Mouse (Mus musculus) CH12F3 (cell line): ENCODE results near the gene Nup54.

Experiments
- in situ Hi-C: fragments of 300-500 bp; cut with MboI; formaldehyde crosslinking; loops from 2 replicates; pipeline ENCODE4 v1.14.3; 2020; ENCODE audit warnings: low sequenced_read_pairs

Nup54 gene

DNA sequence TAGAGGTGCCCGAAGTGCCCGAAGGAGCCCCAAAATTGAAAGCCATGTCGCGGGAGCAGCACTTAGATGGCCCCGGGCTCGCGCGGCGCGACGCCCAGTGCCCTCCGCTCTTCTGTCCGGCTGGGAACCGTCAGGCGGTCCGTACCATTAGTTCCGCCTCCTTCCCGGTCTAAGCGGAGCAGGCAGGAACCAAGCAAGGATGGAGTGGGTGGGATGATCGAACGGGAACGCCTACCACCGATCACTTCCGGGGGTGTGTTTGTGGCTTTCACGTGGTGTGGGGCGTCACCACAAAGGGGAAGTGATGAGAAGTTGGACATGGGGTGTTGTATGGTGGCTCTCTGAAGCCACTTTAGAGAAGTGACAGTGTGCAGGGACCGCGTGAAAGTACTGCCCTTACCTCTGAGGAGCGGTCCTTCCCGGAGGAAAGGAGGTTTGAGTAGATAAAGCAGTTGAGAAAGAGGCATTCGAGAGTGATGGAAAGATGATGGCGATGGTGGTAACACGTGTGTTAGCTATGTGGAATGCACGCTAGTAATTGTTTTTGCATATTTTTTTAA is at the start of gene Nup54:
Gene Nup54 (minus strand): TSS at position 195 of the 560 bp plus-strand sequence.
- in situ Hi-C loops, result no loop called here

DNA sequence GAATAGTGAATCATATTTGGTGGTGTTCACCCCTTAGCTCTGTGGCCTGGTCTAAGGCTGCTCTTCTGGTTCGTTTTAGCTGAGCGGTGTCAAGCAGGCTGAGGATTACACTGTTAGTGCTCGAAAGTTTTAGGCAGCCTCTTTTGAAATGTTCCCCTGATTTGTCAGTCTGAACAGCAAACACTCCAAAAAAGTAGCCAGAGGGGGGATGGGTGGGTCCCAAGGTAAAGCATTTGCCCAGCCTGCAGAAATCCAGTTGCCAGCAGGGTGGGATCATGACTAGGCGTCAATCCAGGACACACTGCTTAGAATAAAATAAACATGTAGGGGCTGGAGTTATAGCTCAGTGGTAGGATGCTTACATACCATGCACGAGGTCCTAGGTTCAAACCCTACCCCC is 37.8 kb upstream of the Nup54 start:
- in situ Hi-C loops, result no loop called here

DNA sequence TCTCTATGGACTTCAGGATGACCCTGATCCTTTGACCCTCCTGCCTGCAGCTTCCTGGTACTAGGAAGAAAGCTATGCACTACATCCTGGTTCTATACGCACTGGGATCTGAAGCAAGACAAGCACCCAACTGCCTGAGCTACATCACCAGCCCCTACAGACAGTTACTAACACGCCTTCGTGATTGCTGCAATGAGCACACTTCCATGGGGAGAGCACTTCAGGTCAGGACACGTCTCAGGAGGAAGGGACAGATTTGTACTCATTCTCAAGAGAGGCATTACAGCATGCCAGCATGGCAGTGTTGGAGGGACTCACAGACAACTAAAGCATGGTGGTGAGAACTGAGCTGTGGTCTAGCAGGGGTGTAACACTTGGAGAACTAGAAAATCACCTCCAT is 36.5 kb upstream of the Nup54 start:
- in situ Hi-C loops, result no loop called here

DNA sequence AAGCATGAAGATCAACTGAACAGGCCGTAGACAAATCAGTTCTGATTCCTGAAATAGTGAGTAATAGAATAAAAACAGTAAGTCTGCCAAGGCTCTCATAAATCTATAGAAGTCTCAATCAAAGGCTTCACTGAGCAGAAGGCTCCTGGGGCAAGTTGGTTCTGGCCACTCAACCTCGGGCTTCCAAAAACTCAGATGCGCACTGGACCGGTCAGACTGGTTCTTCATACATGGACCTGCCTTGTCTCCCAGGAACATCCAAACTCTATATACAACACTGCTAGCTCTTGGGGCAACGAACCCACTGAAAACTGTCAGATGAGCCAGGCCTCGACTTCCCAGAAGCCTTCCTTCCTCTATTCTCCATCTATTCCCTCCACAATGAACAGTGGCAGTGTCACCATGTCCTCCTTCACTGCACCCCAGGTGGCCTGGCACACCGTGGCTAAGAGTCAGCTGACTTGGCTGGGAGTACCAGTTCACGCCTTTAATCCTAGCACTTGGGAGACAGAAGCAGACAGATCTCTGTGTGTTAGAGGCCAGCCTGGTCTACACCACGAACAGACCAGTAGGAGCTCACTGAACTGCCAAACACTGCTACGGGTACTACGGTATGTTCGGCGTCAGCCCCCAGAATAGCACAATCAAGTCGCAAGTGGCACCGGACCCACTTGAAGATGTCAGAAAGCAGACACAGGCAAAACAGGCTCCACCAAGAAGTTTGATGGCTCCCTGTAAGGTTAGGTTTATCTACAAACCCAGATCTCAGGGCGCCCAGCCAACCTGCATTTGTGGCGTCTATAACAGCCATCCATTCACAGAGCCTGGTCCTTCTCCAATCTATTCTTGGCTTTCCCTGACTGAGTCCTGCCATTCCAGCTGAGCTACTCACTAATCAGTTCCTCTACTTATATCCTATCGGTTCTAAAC is 34.4 kb upstream of the Nup54 start:
- in situ Hi-C loops, result loop anchor here (10.0 kb wide), 2 partner anchors 85 to 185 kb away; partner anchors contain the start of gene Fam47e

DNA sequence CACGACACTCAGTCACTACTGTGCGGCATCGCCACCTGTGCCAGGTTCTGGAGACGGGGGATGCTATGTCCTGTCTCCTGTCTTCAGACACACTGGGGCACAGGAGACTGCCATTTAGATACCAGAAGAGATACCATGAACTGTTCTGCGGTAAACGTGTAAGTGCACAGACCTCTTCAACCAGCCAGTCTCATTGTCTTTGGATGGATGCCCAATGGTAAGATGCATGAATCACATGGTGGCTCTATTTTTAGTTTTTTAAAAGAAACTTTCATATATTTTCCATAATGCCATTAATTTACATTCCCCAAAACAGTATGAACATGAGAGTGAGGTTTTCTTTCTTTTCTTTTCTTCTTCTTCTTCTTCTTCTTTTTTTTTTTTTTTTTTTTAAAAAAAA is 33.2 kb upstream of the Nup54 start:
- in situ Hi-C loops, result loop anchor here (10.0 kb wide), 2 partner anchors 87 to 187 kb away; partner anchors contain the start of gene Fam47e

DNA sequence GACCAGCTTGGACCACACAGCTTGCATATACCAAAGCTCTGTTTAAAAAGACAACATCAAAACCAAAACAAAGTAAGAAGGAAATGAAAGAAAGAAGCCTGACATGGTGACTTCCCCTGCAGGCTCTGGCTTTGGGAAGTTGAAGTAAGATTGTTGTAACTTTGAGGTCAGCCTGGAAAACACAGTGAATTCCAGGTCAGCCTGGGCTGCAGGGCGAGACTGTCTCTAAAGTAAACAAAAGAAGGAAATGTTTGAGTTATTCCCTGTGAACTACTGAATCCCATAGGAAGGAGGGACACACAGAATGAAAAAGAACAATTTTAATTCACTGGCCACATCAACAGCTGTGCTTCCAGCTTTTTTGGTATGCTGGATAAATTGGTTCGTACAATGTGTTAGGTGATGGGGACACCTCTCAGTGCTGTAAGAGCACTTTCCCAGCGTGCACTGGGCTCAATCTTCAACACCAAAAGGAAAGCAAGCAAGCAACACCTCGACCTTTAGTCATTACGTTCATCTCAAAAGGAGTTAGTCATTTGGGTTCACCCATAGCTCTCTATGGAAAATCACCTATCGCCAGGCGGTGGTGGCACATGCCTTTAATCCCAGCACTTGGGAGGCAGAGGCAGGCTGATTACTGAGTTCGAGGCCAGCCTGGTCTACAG is 32.2 kb upstream of the Nup54 start:
- in situ Hi-C loops, result loop anchor here (10.0 kb wide), 2 partner anchors 88 to 188 kb away; partner anchors contain the start of gene Fam47e

DNA sequence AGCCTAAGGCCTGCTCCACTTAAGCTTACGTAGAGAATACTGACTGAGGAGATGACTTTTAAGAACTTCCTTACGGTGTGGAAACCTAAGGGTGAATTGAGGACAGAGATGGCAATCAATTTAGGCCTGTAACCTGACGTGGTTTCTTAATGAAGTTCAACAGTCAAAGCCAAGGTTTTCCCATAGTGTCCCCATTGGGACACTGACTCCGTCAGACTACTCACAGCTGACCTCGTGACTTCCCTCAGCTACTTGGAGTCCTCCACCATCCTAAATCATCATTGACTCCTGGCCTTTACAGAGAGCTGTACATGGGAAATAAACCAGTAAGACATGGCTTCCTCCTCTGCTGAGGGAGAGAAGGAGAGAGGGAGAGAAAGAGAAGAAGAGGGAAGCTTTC is 30.5 kb upstream of the Nup54 start:
- in situ Hi-C loops, result loop anchor here (10.0 kb wide), 2 partner anchors 89 to 189 kb away; partner anchors contain the start of gene Fam47e

DNA sequence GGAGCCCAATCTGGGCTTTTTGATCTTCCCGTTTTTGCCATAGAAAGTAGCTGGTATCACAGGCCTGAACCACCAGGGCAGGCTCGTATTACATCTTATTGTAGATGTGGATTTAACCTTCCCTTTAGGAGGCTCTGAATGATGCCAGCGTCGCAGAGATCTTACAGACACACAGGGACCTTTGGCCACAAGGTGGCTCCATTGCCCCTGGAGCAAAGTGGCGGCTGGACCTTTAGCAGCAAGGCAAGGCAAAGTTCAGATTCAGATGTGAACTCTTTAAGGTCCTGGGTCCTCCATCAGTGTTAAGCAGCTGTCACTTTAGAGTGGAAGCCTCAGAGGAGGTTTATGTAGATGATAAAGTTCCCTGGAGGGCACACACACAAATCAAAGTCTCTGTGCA is 26.3 kb upstream of the Nup54 start:
- in situ Hi-C loops, result loop anchor here (5.0 to 10.0 kb wide), 3 partner anchors 41 to 193 kb away; partner anchors contain the start of gene Fam47e

DNA sequence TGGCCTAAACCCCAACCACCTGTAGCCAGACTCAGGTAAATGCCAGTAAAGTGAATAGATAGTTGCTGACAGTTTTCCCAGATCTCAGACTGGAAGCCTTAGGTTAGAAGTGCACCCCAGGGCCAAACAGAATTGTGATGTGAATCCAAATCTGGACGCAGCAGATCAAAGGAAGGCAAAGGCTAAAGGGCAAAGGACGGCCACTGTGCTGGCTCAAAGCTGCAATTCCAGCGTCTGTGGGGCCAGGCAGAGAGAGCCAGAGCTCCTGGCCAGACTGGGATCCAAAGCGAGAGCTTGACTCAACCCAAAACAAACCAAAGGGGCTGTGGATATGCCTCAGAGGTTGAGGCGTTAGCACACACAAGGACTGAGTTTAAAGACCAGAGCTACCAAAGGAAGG is 23.7 kb upstream of the Nup54 start:
- in situ Hi-C loops, result no loop called here

DNA sequence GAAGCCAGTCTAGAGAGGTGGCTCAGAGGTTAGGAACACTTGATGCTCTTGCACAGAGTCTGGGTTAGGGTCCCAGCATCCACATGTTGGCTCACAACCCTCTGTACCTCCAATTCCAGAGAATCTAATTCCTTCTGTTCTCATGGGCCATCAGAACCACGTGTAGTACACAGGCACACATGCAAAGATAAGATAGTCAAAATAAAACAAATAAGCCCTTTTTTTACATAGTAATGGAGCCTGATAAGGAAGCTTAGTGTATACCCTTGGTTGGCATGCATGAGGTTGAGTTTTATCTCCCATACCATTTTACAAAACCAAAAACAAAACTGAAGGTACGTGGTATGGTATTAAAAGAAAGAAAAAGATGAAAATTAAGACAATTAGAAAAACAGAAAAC is 22.4 kb upstream of the Nup54 start:
- in situ Hi-C loops, result no loop called here

DNA sequence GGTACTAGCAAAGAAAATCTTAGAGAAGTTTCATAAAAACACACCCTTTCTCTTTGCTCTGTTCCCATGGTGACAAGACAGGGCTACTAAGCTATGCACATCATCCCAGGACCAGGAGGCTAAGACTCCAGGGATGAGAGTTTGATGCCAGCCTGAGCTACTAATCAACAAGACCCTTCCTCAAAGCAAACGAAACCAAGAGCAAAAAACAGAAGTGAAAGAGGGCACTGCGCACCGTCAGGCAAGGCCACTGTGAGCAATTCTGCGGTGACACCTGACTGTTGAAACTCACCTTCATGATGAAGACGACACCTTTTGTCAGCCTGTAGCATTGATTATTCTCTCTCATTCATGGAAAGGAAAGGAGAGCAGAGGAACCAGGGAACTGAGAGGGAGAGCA is 17.9 kb upstream of the Nup54 start:
- in situ Hi-C loops, result no loop called here

DNA sequence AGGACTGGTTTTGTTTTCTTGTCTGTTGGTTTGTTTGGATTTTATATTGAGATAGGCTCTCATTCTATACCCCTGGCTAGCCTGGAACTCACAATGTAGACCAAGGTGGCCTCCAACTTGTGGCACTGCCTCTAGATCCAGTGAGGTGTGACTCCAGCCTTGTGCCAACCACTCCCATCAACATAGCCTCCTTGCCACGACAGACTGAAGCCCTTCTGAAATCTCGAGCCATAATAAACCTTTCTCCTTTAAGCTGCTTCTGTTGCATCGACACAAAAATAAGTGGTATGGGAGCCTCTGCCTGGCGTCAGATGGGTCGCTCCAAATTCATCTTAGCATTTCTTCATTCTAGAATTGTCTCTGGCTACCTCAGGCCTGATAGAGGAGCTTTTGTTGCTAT is 11.7 kb upstream of the Nup54 start:
- in situ Hi-C loops, result no loop called here

DNA sequence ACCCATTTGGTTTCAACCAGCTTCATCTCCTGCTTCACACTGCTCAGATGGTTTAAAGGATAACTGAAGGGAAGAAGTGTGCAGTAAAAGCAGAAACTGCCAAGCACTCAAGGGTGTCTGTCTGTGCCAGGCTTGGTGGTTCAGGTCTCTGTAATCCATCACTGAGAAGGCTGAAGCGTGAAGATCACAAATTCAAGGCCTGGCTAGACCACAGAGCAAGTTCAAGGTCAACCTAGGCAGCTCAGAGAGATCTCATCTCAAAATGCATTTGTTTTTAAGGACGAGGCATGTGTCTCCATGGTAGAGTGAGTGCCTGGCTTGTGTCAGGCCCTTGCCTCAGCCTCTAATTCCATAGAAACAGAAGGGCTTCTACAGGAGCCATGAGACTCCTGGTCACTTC is 10.0 kb upstream of the Nup54 start:
- in situ Hi-C loops, result no loop called here

DNA sequence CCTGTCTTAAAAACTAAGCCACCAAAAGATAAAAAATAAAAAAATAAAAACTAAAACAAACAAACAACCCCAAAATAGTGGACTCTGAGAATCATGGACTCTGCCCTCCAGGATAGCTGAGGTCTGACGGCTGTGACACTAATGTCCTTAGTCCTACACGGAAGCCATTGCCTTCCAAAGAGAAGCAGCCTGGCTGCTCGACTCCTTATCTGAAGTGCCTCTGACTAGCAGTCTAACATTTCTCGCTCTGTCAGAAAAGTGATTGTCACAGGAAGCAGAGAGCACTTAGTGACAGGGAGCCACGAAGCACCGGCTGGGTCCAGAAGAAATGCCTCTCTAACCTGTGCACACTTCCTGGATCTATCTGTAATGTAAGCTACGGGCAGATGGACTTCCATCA is 7.9 kb upstream of the Nup54 start:
- in situ Hi-C loops, result no loop called here

DNA sequence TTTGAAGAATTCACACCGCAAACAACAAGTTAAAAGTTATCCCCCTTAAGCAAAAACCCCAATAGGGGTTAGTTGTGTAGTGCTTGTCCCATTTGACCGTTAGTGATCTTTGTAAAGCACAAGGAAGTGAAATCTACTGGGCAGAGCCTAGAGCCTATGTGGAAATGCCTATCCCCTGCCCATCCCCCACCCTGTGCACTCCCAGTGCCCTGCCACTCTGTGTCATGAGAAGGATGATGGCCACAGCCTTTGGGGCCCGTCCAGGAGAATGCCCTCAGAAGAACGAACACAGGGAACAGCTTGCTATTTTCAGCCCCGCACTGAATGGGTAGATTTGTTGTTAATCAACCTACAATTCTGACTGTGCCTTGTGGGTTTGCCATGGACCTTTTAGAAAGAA is 6.5 kb upstream of the Nup54 start:
- in situ Hi-C loops, result no loop called here

DNA sequence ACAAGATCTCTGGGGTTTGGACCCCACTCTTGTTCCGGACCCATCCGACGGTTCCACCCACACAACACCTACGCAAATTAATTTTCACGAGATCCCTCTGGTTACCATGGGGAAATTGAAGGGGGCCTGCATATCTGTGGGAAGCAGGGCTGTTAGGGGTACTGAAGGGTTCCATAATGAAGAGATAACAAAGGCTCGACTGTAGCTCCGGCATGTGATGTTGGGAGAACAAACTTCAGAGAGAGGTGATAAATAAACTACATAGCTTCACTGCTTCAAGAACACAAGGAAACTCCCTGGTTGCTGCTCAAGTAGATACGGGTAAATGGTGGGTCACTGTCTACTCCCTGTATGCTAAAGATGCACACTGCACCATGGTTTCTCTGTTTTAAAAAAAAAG is 3.5 kb upstream of the Nup54 start:
- in situ Hi-C loops, result no loop called here

DNA sequence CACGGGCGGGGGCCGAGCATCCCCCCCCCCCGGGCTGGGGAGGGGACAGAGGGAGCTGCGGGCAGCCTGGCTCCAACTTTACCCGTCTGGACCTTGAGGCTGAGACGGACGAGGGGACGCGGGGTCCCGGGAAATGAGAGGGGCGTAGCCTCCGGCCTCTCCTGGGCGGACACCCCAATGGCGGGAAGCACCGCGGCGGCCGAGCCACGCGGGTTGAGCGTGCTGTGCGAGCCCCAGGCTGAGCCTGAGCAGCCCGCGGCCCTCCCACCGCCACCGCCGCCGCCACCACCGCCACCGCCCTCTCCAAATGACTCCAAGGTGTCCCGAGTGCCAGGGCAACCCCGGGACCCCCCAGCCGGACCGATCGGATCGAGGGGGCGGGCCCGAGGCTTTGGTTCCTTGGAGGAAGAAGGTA is 441 bp downstream of the Nup54 start:
- in situ Hi-C loops, result no loop called here

DNA sequence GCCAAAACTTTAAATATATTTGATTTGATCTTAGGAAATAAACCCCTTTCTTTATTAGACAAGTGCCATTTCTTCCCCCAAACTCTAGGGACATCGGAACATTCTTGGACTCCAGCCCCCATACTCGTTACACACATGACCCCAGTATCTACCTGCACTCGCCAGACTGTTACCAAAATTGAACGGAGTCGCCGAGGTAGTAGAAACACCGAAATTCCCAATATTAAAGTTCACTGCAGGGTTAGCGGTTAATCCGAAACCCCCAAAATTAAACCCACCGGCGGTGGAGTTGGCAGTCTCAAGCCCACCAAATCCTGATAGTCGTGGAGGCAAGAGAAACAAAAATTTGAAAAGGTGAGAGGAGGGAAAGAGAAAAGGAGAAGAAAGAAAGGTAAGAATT is 949 bp downstream of the Nup54 start:
- in situ Hi-C loops, result no loop called here

DNA sequence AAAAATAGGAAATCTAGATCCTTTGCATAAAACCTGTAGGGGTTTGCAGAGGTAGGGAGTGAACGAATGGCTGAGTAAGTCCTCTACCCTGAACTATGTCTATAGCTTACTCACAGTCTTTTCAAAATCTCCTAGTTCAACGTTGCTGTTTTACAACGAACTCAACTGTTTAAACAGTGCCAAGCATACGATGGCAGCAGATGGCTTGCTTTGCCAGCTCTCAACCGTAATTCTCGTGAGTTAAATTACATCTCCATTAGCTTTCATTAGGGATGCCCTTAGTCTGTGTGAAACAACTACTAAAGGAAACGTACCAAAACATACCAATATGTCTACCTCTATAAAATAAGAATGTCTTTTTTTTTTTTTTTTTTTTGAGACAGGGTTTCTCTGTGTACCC is 3.4 kb downstream of the Nup54 start:
- in situ Hi-C loops, result no loop called here

DNA sequence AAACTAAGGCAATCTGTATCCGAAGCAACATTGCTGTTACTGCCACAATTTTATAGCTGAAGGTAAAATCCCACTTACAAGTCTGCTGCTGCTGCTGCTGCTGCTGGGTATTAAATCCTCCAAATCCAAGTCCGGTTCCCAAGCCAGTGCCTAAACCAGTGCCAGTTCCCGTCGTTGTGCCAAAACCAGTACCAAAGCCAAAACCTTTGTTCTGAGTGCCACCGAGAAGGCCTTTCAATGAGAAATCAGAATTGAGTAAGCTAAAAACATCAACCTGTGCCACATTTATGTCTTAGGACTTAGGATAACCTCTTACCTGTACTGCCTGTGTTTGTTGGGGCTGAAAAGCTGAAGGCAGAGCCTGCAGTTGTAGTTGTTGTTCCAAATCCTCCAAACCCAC is 4.3 kb downstream of the Nup54 start:
- in situ Hi-C loops, result no loop called here

DNA sequence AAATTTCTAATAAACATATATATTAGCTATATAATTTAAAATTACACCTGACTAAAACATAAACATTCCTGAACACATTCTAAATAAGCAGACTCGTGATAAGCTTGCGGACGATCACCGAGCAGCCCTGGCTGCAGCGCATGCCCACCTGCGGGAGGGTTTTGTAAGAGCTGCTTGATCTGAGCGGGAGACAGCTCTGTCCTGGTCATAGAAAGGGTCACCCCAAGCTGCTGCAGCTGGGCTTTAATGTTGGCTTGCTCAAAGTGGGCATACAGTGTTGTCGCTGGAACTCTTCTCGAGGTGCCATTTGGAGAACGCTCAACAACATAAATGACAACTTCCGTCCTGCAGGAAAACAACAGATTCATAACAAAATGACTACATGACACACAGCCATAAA is 10.9 kb downstream of the Nup54 start:
- in situ Hi-C loops, result no loop called here

DNA sequence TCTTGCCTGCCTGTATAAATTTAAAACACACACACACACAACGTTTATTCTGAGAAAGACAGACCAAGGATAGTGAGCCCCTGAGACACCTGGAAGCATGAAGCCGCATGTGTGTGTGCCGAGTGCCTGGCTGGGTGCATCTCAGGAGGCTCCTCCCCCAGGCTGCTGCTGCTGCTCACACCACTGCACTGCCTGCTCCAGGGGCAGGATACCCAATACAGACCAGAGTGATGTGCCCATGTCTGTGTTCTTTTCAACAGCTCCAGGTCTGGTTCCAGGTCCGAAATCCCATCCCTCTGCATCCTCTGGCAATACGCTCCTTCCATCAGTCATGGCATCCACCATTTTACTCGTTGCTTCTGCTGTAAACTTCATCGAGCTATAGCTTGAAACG is 21.0 kb downstream of the Nup54 start:
- in situ Hi-C loops, result no loop called here
